Mouse (Mus musculus): ENCODE measurements around the gene Dnajc12. TPM values are rescaled to one million over a fixed set of nuclear protein-coding genes. Genes with fewer than 3 reads are reported as not detected.
"Not testable (repeated sequence)": the region's sequence is repeated elsewhere in the genome, so short reads cannot be mapped to it uniquely, and the experiment has no call there.

The Dnajc12 gene
- 13.7 and 14.9 TPM in 2 replicates for polyA plus RNA-seq (2012; rRNA removed)

DNA sequence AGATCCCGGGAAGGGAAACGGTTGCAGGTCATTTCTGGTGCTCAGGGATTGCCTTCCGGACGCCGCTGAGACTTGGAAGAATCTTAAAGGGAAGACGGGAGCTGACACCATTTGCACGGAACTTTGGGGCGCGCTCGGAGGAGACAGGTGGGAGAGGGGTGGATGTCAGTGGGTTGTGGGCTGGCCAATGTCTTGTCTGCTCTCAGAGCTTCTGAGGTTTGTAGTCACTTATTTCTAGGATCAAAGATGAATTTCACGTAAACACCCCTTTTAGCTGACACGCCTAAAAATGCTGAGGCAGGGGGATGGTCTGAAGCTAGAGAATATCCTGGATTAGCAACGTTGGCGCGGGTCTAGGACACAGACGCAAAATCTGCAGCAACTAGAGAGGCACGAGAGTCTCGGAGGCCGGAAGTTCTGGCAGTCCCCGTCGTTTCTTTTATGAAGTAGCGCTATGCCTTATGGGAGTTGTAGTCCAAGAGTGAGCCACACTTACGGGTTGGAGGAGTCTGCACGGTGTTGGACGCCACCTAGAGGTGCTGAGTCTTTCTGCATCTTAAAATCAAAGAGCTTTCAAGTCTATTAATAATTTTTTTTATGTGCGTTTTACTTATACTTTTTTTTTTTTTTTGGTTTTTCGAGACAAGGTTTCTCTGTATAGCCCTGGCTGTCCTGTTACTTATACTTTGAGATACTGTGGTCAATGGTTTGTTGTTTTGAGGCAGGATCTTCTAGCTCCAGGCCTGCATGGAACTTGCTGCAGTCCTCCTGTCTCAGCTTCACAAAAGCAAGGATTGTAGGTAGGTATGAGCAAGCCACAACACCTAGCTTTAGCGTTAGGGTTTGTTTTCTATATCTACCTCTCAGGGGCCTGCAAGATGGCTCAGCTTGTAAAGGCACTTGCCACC is at the start of gene Dnajc12:
Gene Dnajc12 (plus strand): TSS at position 72 of the 908 bp plus-strand sequence.
- peak; percentile 29 for DNase-seq (ENCODE audit: low spot score)

DNA sequence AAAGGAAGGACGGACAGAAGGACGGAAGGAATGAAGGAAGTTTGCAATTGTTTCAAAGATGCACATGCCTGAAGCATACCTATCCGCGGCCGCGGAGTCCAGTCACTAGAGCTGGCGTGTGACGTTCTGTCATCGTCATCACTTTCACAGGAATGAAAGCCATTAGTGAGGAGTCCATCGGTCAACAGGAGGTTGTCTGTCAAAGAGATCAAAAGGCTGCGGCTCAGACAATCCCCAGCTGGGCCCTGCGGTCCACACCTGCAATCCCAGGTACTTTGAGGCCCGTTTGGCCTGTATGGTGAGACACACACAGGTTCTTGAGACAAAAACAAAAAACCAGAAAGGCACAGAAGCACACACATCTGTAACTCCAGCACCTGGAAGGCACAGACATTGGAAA is 45.3 kb upstream of the Dnajc12 start:
- no peak for DNase-seq (ENCODE audit: low spot score)

DNA sequence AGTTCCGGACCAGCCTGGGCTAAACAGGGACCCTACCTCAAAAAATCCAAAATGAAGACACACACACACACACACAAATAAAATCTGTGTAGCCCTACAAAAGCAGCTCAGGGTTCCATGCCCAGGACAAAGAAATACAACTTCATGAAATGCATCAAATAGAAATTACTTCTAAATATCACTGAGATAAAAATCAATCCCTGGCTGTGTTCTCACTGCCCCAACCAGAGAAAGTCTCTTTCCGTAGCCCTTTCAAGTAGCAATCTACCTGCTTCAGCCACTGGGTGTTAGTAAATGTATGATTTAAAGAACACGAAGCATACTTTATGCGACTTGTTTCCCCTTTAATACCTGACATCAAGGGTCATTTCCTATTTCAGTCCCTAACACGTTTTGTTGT is 44.9 kb upstream of the Dnajc12 start:
- no peak for DNase-seq (ENCODE audit: low spot score)

DNA sequence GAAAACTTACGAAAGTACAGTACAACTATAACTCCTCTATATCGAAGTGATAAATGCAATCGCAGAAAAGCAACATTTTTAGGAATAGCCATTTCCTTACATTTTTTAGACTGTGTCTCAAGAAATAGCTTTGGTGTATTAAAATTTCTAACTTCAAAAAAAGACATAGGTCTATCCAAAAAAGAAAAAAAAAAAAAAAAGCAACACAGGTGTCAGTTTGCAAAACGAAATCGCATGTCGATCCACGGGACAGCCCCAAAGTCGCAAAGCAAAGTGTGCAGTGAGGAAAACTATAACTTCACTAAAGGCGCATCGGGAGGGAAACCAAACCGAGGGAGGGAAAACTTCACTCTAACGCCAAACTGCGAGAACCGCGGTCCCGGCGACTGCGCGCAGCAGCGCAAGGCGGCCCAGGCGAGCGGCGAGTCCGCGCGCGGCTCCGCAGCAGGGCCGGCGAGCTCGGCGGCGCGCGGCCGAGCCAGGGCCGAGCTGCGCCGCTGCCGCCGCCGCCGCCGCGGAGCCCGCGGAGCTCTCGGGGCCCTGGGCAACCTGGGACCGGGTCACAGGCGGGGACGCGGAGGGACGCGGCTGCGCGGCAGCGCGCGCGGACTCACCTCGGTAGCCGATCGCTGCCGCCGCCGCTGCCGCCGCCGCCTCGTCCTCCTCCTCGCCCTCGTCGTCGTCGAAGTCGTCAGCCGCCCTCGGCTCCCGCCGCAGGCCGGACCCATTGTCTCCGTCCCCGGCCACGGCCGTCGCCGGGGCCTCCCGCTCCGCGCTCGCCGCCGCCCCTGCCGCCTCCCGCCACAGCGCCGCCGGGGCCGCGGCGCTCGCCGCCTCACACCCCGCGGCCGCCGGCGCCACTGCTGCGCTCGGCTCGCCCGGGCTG is 44.0 kb upstream of the Dnajc12 start:
- DNase-seq (ENCODE audit: low spot score) = peak; percentile 61

DNA sequence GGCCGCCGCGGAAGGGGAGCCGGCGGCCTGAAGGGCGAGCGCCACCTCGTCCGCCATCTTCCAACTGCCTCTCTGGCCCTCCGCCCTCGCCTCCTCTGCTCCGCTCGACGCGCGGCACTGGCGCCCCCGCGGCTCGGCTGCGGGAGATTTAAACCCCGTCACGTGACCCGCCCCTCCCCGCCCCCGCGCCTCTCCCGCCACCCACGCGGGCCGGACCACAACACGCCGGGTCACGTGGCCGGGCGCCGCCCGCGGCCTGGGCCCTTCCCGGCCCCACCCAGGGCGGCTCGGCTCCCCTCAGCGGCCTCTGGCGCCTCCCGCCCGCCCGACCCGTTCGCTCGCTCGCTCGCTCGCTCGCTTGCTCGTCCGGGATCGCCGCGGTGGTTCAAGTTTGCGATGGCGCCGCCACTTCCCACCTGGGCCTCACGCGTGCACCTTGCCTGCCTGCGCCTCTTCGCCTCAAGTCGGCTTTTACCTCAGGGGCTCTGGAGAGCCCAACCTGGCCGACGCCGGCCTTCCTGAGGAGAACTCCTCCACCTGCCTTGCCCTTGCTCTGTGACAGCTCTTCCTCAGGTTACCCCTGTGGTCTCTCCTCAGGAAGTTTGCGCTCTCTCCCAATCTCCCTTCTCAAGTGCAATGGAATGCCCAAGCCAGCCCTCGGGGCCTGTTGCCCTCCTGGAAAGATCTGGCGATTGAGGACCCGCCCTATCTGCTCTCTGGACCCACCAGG is 43.2 kb upstream of the Dnajc12 start:
- DNase-seq (ENCODE audit: low spot score) = peak; percentile 92

DNA sequence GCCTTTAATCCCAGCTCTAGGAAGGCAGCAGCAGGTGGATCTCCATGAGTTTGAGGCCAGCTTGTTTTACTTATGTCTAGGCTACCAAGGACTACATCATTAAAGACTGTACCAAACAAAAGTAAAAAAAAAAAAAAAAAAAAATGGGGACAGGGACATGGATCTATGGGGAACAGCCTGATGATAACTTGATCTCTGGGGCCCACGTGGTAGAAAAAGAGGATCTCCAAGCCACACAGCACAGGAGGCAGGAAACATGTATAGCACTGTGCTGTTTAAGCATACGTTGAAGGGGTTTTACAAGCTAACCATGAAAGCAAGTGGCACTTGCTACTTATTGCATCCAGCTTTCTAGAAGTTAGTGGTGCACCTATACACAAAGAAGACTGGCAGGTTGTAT is 40.9 kb upstream of the Dnajc12 start:
- no peak for DNase-seq (ENCODE audit: low spot score)

DNA sequence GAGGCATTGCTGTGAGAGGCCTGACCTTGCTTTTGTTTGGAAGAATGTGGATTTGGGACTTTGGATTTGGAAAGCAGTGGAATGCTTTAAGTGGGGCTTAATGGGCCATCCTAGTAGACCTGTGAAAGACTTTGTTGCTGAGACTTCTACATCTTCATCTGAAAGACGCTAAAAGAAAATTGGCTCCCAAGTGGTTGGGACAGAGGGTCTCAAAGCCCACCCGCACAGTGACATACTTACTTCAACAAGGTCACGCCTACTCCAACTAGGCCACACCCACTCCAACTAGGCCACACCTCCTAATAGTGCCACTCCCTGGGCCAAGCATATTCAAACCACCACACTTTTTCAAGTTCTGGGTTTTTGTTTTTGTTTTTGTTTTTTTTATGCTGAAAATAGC is 37.5 kb upstream of the Dnajc12 start:
- DNase-seq (ENCODE audit: low spot score) = no peak

DNA sequence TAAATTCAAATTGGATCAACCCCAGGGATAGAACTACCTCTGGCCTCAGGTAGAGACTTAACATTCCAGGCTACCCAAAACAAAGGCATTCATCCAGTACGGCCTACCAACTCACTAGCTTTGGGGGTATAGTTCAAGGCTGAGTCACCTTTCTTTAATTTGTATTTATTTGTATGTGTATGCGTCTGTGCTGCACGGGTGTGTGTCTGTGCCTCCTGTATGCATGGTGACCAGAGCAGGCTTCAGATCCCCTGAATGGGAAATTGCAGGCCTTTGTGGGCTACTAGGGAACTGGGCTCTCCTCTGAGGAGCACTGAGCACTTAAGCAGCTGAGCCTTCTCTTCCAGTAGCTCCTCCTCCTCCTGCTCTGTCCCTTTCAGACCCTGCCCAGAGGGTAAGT is 34.0 kb upstream of the Dnajc12 start:
- no peak for DNase-seq (ENCODE audit: low spot score)

DNA sequence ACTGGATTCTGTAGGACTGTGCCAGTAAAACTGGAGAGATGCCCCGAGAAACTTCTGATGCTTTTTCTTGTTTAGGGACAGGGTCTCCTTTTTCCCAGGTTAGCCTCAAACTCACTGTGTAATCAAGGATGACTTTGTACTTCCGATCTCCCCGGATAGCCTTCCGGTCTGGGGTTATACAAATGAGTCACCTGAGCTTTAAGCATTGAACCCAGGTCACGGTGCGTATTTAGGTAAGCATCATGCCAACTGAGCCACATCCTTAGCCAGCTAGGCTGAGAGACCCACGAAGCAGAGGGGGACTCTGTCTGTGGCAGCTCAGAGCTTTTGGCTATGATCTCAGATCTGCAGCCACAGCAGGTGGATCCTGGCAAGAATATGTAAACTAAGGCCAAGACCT is 31.6 kb upstream of the Dnajc12 start:
- DNase-seq (ENCODE audit: low spot score) = no peak

DNA sequence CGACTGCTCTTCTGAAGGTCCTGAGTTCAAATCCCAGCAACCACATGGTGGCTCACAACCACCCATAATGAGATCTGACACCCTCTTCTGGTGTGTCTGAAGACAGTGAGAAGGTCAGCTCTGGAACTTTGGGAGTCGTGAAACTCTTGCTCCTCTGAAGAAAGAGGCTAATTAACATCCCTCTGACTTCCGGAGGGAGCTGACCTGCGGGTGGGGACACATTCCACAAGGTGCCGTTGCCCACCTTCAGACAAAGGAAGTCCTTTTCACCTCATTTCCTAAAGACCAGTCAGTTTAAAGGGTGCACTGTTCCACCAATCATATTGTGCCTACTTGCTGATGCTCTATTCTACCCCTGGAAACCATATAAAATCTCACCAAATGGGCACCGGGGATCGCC is 31.1 kb upstream of the Dnajc12 start:
- DNase-seq (ENCODE audit: low spot score) = not testable (repeated sequence)

DNA sequence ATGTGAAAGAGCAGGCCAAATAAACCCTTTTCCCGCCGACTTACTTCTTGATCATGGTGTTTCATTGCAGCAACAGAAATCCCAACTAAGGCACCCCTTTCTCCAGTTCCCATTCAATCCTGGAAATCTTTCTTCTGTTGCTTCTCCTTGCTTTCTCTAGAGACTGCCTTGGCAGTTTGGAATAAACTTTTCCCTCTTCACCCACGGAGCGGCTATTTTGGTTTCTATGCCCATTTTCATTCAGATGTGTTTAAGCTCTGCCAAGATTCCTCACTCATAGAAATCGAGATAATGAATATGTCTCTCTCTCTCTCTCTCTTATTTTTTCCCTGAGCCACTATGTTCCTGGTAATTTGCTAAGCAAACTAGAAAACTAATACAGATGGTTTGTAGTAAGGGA is 30.1 kb upstream of the Dnajc12 start:
- DNase-seq (ENCODE audit: low spot score) = no peak

DNA sequence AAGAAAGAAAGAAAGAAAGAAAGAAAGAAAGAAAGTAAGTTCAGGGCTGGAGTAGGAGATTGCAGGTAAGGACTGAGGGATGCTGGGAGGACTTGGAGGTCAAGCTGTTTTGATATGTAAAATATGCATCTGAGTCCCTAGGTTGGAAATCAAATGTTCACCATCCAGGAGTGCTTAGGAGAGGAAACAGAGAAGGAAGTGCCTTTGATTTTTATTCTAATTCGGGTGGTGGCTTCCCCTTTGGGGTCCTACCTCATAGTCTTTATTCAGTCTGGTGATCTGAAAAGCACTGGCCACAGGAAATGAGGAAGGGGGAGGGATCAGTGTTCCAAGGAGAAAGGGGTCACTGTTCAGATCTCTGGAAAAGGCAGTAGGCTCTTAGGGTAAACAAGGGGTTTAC is 21.7 kb upstream of the Dnajc12 start:
- no peak for DNase-seq (ENCODE audit: low spot score)

DNA sequence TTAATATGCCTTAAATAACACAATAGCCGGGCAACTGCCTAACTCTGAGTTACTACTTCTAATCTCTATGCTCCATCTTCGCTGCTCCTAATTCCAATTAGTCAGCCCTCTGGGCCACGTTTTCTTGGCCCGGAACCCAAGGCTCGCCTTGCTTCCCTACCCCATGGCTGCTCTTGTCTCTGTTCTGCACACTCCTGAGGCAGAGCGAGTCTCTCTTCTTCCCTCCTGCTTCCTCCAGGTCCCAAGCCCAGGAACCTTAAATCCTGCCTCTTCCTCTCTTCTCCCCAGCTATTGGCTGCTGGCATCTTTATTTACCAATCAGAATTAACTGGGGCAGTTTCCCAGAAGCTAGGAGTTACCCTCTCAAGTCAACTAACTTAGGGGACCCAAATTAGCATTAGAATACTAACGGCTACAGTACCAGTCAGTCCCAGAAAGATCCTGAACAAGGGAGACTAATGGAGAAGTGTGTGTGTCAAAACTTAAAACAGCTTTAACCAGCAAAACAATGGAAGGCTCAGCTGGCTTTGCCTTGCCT is 16.3 kb upstream of the Dnajc12 start:
- no peak for DNase-seq (ENCODE audit: low spot score)

DNA sequence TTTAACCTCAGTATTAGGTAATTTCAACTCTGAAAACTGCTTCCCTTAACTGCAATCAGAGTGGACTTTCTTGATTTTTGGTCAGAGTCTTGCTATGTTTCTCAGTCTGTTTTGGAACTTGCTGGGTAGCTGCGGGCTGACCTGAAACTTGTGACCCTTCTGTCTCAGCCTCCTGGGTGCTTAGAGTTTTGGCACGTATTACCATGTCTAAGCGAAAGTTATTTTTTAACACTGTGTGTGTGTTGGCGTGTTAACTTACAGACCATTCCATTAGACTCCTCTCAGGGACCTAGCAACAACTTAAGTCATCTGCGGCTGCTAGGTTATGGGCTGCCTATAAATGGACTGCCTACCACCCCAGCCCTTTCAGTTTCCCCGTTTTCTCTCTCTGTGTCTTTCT is 14.9 kb upstream of the Dnajc12 start:
- no peak for DNase-seq (ENCODE audit: low spot score)

DNA sequence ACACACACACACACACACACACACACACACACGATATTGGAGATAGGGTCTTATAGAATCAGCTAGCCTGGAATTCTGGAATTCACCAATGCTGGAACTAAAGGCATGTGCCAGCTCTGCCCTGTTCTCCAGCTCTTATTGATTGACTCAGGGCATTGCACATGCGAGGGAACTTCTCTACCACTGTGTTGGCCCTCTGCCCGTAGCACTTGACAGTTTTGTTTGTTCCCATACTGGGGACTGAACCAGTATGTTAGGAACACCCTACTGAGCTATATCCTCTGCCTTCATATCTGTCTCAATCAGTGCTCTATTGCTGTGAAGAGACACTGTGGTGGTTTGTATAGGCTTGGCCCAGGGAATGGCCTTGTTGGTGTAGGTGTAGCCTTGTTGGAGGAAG is 14.2 kb upstream of the Dnajc12 start:
- DNase-seq (ENCODE audit: low spot score) = no peak

DNA sequence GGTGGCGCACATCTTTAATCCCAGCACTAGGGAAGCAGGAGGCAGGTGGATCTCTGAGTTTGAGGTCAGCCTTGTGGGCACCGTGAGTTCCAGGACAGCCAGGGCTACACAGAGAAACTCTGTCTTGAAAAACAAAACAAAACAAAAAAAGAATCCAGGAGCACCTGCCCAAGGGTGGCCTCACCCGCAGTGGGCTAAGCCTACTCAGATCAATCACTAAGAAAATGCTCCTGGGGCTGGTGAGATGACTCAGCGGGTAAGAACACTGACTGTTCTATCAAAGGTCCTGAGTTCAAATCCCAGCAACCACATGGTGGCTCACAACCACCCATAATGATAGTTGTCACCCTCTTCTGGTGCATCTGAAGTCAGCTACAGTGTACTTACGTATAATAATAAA is 5.9 kb upstream of the Dnajc12 start:
- no peak for DNase-seq (ENCODE audit: low spot score)

DNA sequence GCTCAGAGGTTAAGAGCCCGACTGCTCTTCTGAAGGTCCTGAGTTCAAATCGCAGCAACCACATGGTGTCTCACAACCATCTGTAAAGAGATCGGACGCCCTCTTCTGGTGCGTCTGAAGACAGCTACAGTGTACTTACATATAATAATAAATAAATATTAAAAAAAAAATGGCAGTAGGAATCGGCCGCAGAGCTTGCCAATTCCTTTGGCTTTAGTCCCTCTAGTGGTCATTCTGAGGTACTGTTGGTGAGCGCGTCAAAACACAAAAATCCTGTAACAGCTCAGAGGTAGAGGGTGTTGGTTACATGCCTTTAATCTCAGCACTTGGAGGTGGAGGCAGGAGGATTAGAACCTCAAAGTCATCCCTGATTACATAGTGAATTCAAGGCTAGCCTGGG is 4.8 kb upstream of the Dnajc12 start:
- DNase-seq (ENCODE audit: low spot score) = no peak

DNA sequence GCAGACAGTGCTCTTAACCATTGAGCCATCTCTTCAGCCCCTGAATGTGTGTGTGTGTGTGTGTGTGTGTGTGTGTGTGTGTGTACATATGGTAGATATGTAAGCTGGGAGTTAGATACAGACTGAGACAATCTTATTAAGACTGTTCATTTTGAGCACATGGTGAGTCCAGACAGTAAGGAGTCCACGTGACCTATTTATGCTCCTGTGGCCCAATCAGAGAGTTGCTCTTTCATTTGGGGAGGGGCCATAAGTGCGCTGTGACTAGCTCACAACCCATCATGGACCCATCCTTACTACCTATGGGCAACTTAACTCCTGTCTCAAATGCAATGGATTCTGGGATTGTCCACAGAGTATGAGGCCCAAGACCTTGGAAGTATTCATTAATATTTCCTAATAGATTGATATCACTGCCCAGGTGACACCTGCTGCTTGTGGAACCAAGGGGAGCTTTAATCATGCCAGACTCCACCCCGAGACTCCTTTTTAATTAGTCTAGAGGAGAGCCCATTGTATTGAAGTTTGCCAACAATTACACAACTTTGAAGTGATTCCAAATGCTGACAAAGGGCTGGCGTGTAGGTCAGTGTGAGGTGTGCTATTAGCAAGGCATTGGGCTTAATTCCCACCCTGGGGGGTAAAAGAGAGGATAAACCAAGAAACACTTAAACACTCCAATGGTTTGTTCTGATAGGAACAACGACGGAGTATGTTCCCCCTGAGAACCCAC is 3.1 kb upstream of the Dnajc12 start:
- no peak for DNase-seq (ENCODE audit: low spot score)

DNA sequence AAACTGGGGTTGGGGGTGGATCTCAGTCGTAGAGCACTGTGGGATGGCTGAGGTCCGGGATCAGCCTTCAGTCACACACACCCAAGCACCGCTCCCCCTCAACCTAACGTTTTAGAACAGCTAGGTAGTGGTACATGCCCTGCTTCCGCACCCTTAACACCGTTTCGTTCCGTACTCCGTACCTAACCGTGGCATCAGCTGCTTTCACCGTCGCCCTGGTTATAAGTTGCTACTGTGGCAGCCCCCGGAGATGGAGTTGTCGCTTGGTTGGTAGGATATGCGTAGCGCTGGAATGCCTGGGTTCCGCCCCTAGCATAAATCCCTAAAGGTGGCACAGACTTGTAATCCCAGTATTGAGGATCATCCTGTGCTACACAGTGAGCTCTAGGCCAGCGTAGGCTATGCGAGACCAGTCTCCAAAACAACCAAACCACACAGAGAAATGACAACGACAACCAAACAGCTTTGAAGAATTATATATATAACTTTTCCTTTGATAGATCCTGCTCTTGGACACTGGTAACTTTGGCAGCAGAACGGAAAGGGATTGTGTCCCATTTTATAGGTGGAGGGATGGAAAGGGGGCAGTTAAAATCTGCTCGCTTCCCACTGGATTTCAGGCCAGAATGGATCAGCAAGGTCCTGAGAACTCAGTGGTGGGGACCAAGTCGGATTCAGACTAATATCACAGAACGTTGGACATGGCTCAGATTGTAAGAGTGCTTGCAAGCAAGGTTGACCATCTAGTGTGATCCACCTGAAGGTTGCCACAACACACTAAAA is 554 bp upstream of the Dnajc12 start, which contains the start of gene Sirt1:
Gene Sirt1 (minus strand): TSS at position 207 of the 783 bp plus-strand sequence.
- no peak for DNase-seq (ENCODE audit: low spot score)

DNA sequence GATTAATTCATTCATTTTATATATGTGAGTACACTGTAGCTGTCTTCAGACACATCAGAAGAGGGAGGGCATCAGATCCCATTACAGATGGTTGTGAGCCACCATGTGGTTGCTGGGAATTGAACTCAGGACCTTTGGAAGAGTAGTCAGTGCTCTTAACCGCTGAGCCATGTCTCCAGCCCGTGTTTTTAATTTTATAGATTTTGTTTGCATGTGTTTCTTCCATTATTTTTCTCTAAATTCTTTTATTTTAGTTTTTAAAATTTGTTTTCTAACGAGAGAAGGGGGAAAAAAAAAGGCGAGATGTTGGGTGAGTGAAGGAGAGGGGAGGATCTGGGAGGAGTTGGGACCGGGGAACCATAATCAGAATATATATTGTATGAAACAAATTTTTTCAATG is 3.7 kb downstream of the Dnajc12 start:
- not testable (repeated sequence) for DNase-seq (ENCODE audit: low spot score)

Data from urinary bladder, adult 2 months (tissue).